Mouse (Mus musculus): ENCODE measurements around the gene Layn. TPM values are rescaled to one million over a fixed set of nuclear protein-coding genes. Genes with fewer than 3 reads are reported as not detected.

Layn gene
- polyA plus RNA-seq (2015; fragmentation: Nextera tagmentation; extraction: Ambion mirVana): 10.7 and 15.6 TPM in 2 replicates

DNA sequence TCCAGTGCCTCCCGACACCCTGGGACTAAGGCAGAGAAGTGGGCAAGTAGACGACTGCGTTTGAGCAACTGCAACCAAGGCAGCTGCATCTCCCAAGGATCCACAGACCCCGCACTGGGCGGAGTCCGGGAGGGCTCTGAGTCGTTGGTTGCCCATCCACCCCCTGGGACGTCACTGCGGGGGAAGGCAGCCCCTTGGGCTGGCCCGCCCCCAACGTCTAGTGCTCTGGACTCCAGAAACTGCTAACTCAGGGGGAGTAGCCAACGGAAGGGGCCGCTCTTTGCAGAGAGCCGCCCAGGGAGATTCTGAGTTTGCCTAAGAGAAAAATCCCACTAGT is at the start of gene Layn:
Layn (minus strand) TSS at position 116 of the 337 bp plus-strand sequence.
- Histone ChIP-seq H3K4me3 (ENCODE audit: low read depth, low read length) (peak within 1 kb of the TSS; percentile 37), H3K36me3 (ENCODE audit: insufficient read depth, low read length) (no peaks in the 10 kb centered on the region), H3K9me3 (ENCODE audit: low read length) (no peaks in the 10 kb centered on the region), H3K4me2 (replicated peaks; ENCODE audit: low read depth, low read length) (peak within 1 kb of the TSS; percentile 76), H3K9ac (replicated peaks; ENCODE audit: low read depth) (0 out of 2 replicates have a peak within 1 kb of the TSS, but pooled peaks have one; percentile 23), H3K27ac (ENCODE audit: low read length) (peak within 1 kb of the TSS; percentile 65), H3K27me3 (replicated peaks; ENCODE audit: insufficient read depth, low read length) (no peaks in the 10 kb centered on the region), H3K4me1 (ENCODE audit: insufficient read depth, low read depth, low read length) (no peaks in the 10 kb centered on the region)
- under 1% methylated on average over 14 of the region's 14 CpGs for WGBS
- DNase-seq (ENCODE audit: low spot score) (peak; percentile 93), ATAC-seq (peak; percentile 99)
- TF ChIP-seq EP300 (IDR thresholded peaks at IDR 0.05) (no peak), CTCF (IDR thresholded peaks at IDR 0.05) (peak; percentile 40)

GRCm38 (mm10) chr9:51114767-51115166 is 37.9 kb upstream of the Layn start:
- WGBS: 46% methylated on average over 4 of the region's 4 CpGs
- no peak for ATAC-seq
- no peak overlapping the region for H3K4me3 ChIP-seq (ENCODE audit: low read depth, low read length)
- TF ChIP-seq EP300 (IDR thresholded peaks at IDR 0.05) (no peak), CTCF (IDR thresholded peaks at IDR 0.05) (no peak)
- no peak for DNase-seq (ENCODE audit: low spot score)
- no peaks in the 10 kb centered on the region for H3K9me3 ChIP-seq (ENCODE audit: low read length)
- no peak overlapping the region for H3K4me2 ChIP-seq (replicated peaks; ENCODE audit: low read depth, low read length)
- no peaks in the 10 kb centered on the region for H3K36me3 ChIP-seq (ENCODE audit: insufficient read depth, low read length)
- H3K27ac ChIP-seq (ENCODE audit: low read length): no peak overlapping the region
- no peaks in the 10 kb centered on the region for H3K27me3 ChIP-seq (replicated peaks; ENCODE audit: insufficient read depth, low read length)
- H3K4me1 ChIP-seq (ENCODE audit: insufficient read depth, low read depth, low read length): no peaks in the 10 kb centered on the region
- no peak overlapping the region for H3K9ac ChIP-seq (replicated peaks; ENCODE audit: low read depth)

DNA sequence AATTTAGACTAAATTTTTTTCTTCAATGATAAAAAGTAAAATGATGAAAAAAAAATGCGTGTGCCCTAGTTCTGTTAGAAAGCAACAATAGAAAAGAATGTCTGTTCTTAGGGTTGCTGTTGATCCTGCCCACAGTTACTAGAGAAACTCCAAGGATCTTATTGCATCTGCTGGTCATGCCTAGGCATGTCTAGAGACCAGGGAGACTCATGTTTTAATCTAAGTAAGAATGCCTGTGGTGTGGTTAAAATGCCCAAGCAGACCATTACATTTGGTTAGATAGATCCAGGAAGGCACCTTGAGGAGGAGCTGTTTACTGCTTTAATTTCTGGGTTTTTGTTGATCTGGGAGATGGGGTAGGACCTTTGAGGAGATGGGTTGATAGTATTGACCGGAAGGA is 28.9 kb upstream of the Layn start:
- DNase-seq (ENCODE audit: low spot score): no peak
- no peak for ATAC-seq

GRCm38 (mm10) chr9:51103808-51104514 is 27.1 kb upstream of the Layn start:
- H3K9ac ChIP-seq (replicated peaks; ENCODE audit: low read depth): no peak overlapping the region
- peak overlapping the region; percentile 89 for H3K4me2 ChIP-seq (replicated peaks; ENCODE audit: low read depth, low read length)
- TF ChIP-seq CTCF (IDR thresholded peaks at IDR 0.05) (no peak; the same call in 1 of the 2 replicates), EP300 (IDR thresholded peaks at IDR 0.05) (no peak)
- peaks cover 16% of the 10 kb centered on the region for H3K27me3 ChIP-seq (replicated peaks; ENCODE audit: insufficient read depth, low read length)
- no peaks in the 10 kb centered on the region for H3K36me3 ChIP-seq (ENCODE audit: insufficient read depth, low read length)
- peaks cover 9% of the 10 kb centered on the region; the same call in 1 of the 2 replicates for H3K4me1 ChIP-seq (ENCODE audit: insufficient read depth, low read depth, low read length)
- WGBS: 14% methylated on average over 25 of the region's 30 CpGs
- ATAC-seq: peak; percentile 60
- H3K27ac ChIP-seq (ENCODE audit: low read length): no peak overlapping the region
- peak overlapping the region; percentile 41 for H3K4me3 ChIP-seq (ENCODE audit: low read depth, low read length)
- no peaks in the 10 kb centered on the region for H3K9me3 ChIP-seq (ENCODE audit: low read length)
- peak; percentile 41 for DNase-seq (ENCODE audit: low spot score)

More for the DNA sequence above, 28.9 kb upstream of the Layn start:
- Histone ChIP-seq H3K4me2 (replicated peaks; ENCODE audit: low read depth, low read length) (no peak overlapping the region), H3K9me3 (ENCODE audit: low read length) (no peaks in the 10 kb centered on the region), H3K27ac (ENCODE audit: low read length) (no peak overlapping the region), H3K4me1 (ENCODE audit: insufficient read depth, low read depth, low read length) (peaks cover 9% of the 10 kb centered on the region; the same call in 1 of the 2 replicates), H3K36me3 (ENCODE audit: insufficient read depth, low read length) (no peaks in the 10 kb centered on the region), H3K9ac (replicated peaks; ENCODE audit: low read depth) (no peak overlapping the region), H3K4me3 (ENCODE audit: low read depth, low read length) (no peak overlapping the region), H3K27me3 (replicated peaks; ENCODE audit: insufficient read depth, low read length) (peaks cover 16% of the 10 kb centered on the region)
- TF ChIP-seq EP300 (IDR thresholded peaks at IDR 0.05): no peak
- TF ChIP-seq CTCF (IDR thresholded peaks at IDR 0.05): no peak
- WGBS: 67% methylated on average over 2 of the region's 2 CpGs

DNA sequence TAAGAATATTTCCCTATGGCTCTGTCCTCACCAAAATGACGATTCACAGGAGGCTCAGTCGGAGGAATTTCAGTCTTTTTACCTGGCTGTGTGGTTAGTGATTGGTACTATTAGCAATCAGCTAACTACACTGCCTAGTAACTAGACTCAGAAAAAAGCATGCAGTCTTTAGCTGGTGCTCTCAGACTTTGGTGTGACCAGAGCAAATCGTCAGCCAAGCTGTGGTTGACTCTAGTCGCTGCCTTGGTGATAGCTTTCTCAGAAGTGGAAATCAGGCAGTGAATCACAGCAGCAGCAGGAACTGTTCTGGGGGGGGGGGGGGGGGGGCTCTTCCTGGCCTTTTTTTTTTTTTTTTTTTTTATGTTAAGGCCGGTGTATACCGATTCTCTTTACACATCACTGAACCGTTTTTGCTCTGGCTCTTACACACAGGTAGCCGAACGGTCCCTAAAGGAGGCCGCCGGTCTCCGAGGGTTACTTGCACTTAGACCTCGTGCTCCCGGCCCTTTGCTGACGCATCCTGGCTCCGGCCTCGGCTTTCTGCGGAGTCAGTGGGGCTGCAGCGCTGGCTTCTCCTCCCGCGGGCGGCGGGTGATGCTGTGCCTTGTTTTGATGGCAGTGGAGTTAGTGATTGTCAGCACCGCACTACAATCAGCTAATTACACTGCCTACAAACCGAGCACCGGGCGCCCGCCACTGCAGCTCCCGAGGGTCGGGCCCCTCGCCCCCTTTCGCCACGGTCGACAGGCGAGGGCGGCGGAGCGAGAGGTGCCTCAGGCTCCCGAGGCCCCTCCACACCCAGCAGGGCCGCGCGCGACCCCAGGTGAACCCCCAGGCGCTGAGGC is 26.3 kb upstream of the Layn start:
- H3K9me3 ChIP-seq (ENCODE audit: low read length): no peaks in the 10 kb centered on the region
- H3K27me3 ChIP-seq (replicated peaks; ENCODE audit: insufficient read depth, low read length): peaks cover 16% of the 10 kb centered on the region
- no peak overlapping the region for H3K27ac ChIP-seq (ENCODE audit: low read length)
- ATAC-seq (peak; percentile 59), DNase-seq (ENCODE audit: low spot score) (peak; percentile 60)
- peak overlapping the region; percentile 41 for H3K4me3 ChIP-seq (ENCODE audit: low read depth, low read length)
- H3K9ac ChIP-seq (replicated peaks; ENCODE audit: low read depth): no peak overlapping the region
- TF ChIP-seq EP300 (IDR thresholded peaks at IDR 0.05) (no peak), CTCF (IDR thresholded peaks at IDR 0.05) (no peak)
- peak overlapping the region; percentile 89 for H3K4me2 ChIP-seq (replicated peaks; ENCODE audit: low read depth, low read length)
- no peaks in the 10 kb centered on the region for H3K36me3 ChIP-seq (ENCODE audit: insufficient read depth, low read length)
- H3K4me1 ChIP-seq (ENCODE audit: insufficient read depth, low read depth, low read length): peaks cover 9% of the 10 kb centered on the region; the same call in 1 of the 2 replicates
- 3% methylated on average over 42 of the region's 44 CpGs for WGBS

DNA sequence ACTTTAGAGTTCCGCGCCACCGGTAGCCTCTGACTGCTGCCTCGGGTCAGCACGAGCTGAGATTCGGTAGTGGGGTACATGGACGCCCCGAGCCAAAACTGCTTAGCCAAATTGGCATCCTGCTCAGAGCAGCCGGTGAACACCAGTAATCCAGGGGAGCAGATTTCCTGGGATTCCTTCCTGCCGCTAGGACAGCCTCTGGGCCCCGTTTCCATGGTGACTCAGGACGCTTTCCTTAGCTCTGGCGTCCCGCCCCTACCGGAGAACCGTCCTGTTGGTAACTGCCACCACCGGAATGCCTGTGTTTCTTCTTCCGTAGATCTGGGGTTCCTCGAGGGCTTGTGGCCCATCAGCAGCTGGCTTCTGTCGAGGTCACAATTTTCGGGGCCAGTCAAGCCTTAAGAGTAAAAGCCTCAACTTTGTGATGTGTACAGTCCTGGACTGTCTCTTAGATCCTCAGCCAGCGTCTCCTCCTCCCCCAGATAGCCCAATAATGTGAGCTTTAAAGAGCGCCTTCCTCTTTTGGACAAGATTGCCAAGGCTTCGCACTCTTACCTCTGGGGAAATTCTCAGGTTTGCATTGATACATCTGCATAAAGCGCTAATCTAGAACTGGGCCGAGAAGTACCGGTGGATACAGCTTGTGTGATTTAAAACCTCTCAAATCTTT is 25.0 kb upstream of the Layn start, which contains the start of gene 4833427G06Rik:
4833427G06Rik (minus strand) TSS at position 323 of the 670 bp plus-strand sequence.
- DNase-seq (ENCODE audit: low spot score): peak; percentile 79
- no peak within 1 kb of the TSS for H3K27ac ChIP-seq (ENCODE audit: low read length)
- TF ChIP-seq CTCF (IDR thresholded peaks at IDR 0.05) (peak; percentile 25; the same call in 1 of the 2 replicates), EP300 (IDR thresholded peaks at IDR 0.05) (no peak)
- WGBS: 10% methylated on average over 27 of the region's 27 CpGs
- peaks cover 16% of the 10 kb centered on the region for H3K27me3 ChIP-seq (replicated peaks; ENCODE audit: insufficient read depth, low read length)
- peaks cover 9% of the 10 kb centered on the region; the same call in 1 of the 2 replicates for H3K4me1 ChIP-seq (ENCODE audit: insufficient read depth, low read depth, low read length)
- no peaks in the 10 kb centered on the region for H3K36me3 ChIP-seq (ENCODE audit: insufficient read depth, low read length)
- peak; percentile 77 for ATAC-seq
- H3K9ac ChIP-seq (replicated peaks; ENCODE audit: low read depth): no peak within 1 kb of the TSS
- peak within 1 kb of the TSS; percentile 37 for H3K4me2 ChIP-seq (replicated peaks; ENCODE audit: low read depth, low read length)
- no peak within 1 kb of the TSS for H3K4me3 ChIP-seq (ENCODE audit: low read depth, low read length)
- no peaks in the 10 kb centered on the region for H3K9me3 ChIP-seq (ENCODE audit: low read length)

Data from lung, postnatal 0 days (tissue).